10 mouse cellular contexts compared by ENCODE assay signal in the genomic region with DNA sequence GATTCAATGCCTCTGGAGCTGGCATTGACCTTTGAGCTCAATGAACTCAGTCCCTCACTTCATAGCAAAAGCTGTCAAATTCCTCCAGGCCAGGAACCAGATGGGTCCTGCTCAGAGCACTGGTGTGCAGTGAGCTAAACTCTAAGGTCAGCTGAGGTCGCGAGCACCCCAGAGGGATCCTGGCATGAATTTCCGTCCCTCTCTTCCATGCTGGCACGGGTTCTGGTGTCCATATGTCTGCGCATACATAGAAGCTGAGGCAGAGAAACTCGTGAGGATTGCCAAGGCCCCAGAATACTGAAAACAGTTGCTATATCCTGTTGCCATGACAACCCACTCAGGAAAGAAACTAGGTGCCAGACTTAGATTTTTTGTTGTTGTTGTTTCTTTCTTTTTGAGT.
A peak's percentile ranks its signal among the peaks of the same experiment; 100 is the strongest.
DNase-seq lines count a peak whose midpoint lies in the region; ATAC-seq and TF ChIP-seq lines count a peak whose summit lies in the region.
"Had no signal": no experiment of that assay in that cellular context is flagged by ENCODE, and none has a peak within 500 bp of the region (broad histone marks: within the 10 kb centered on the region; RNA-seq: fewer than 3 reads in every experiment).

No protein-coding gene starts in this region.

- H3K9ac ChIP-seq in liver, adult 2 months (ENCODE audit: low read depth, low read length): no peak overlapping the region
- H3K9ac ChIP-seq in liver, postnatal 0 days (replicated peaks): no peak overlapping the region
- H3K9ac ChIP-seq: liver, embryonic 13.5 days had no signal

- H3K79me2 ChIP-seq in liver, adult 2 months (ENCODE audit: control insufficient read depth, insufficient read depth, low read length): no peaks in the 10 kb centered on the region

- no peak for TF ChIP-seq EP300 in liver, postnatal 0 days (IDR thresholded peaks at IDR 0.05; ENCODE audit: low read depth)

- no peak overlapping the region for H3K27ac ChIP-seq in liver, adult 2 months (replicated peaks; ENCODE audit: insufficient read depth, low read depth, low read length)
- H3K27ac ChIP-seq in liver, postnatal 0 days (ENCODE audit: low read depth): no peak overlapping the region
- H3K27ac ChIP-seq: liver, embryonic 13.5 days had no signal

- ATAC-seq in liver, postnatal 0 days: no peak
- ATAC-seq in monocyte, adult 5-6 weeks (replicated peaks; ENCODE audit: insufficient number of reproducible peaks, low FRiP score, low TSS enrichment, poor library complexity, severe bottlenecking): no peak

- no peaks in the 10 kb centered on the region for H3K4me1 ChIP-seq in liver, adult 2 months (ENCODE audit: control insufficient read depth, insufficient read depth, low read length)
- H3K4me1 ChIP-seq in liver, postnatal 0 days (ENCODE audit: insufficient read depth): no peaks in the 10 kb centered on the region
- H3K4me1 ChIP-seq: liver, embryonic 13.5 days had no signal

- no peak overlapping the region for H3K4me2 ChIP-seq in liver, postnatal 0 days (ENCODE audit: low read depth, low read length)
- H3K4me2 ChIP-seq: liver, embryonic 13.5 days had no signal

- peak; percentile 15 for DNase-seq in liver, adult 2 months (ENCODE audit: extremely low read depth, low read depth, low spot score)
- DNase-seq in liver, postnatal 0 days: no peak
- peak; percentile 35 for DNase-seq in forelimb bud, embryonic 11.5 days (ENCODE audit: low read depth, low spot score)
- DNase-seq in layer of hippocampus, postnatal 14 days (ENCODE audit: low spot score in 2 of 2): peak; percentile 67 to 92
- DNase-seq in right cerebral cortex, adult 18-20 months: peak; percentile 89
- DNase-seq in ovary, postnatal 10 days (ENCODE audit: low spot score): no peak
- DNase-seq in spleen, postnatal 36 days (ENCODE audit: low spot score in 2 of 2): no peak
- DNase-seq: liver, embryonic 13.5 days had no signal

- WGBS in liver, adult 2 months: 72% methylated on average over 6 of the region's 6 CpGs
- WGBS in liver, postnatal 0 days (ENCODE audit: insufficient replicate concordance): 60% methylated on average over 6 of the region's 6 CpGs

- no peak overlapping the region for H3K4me3 ChIP-seq in liver, adult 2 months (ENCODE audit: insufficient read depth, low read depth, low read length)
- no peak overlapping the region for H3K4me3 ChIP-seq in liver, postnatal 0 days (ENCODE audit: low read depth, low read length)
- H3K4me3 ChIP-seq: liver, embryonic 13.5 days had no signal

- no peaks in the 10 kb centered on the region for H3K27me3 ChIP-seq in liver, adult 2 months (ENCODE audit: control insufficient read depth, insufficient read depth, low read length)
- H3K27me3 ChIP-seq in liver, postnatal 0 days (ENCODE audit: insufficient read depth, low read length): no peaks in the 10 kb centered on the region
- H3K27me3 ChIP-seq: CH12.LX; liver, embryonic 13.5 days had no signal

- no peaks in the 10 kb centered on the region for H3K9me3 ChIP-seq in liver, postnatal 0 days (ENCODE audit: low read length)
- H3K9me3 ChIP-seq: liver, embryonic 13.5 days had no signal

- no peaks in the 10 kb centered on the region for H3K36me3 ChIP-seq in liver, adult 2 months (ENCODE audit: control insufficient read depth, insufficient read depth, low read length)
- no peaks in the 10 kb centered on the region for H3K36me3 ChIP-seq in liver, postnatal 0 days (replicated peaks; ENCODE audit: insufficient read depth, low read length)
- H3K36me3 ChIP-seq: liver, embryonic 13.5 days had no signal

- no peak for TF ChIP-seq CTCF in liver, adult 2 months (IDR thresholded peaks at IDR 0.05; ENCODE audit: low read depth, low read length)
- TF ChIP-seq CTCF in liver, postnatal 0 days (IDR thresholded peaks at IDR 0.05; ENCODE audit: low read depth): no peak

- TF ChIP-seq POLR2A in liver, adult 2 months (IDR thresholded peaks at IDR 0.05; ENCODE audit: extremely low read depth, insufficient read depth, low read length): no peak

Comparison
In these comparisons a context has a peak if more than half of its experiments do, and no peak if none do; other contexts are left out.
1. DNase-seq: peak in liver, adult 2 months (single experiment), forelimb bud, embryonic 11.5 days (single experiment), layer of hippocampus, postnatal 14 days (2 of 2) and right cerebral cortex, adult 18-20 months (single experiment); none in liver, postnatal 0 days (single experiment), ovary, postnatal 10 days (single experiment) and spleen, postnatal 36 days (0 of 2).